Mouse (Mus musculus) CH12.LX (cell line): Measurements from ENCODE around the gene Mex3d. TPM values are rescaled to one million over a fixed set of nuclear protein-coding genes. Genes with fewer than 3 reads are reported as not detected.

Experiments used
- DNase-seq: peaks from one replicate; pipeline ENCODE4 v3.0.0-alpha.2; 2013; ENCODE audit errors: extremely low read depth
- H3K27ac ChIP-seq: 2 replicates; pipeline ENCODE4 v1.5.1; 2012; ENCODE audit warnings: low read depth, mild to moderate bottlenecking, control low read depth, moderate library complexity; ENCODE audit not compliant: insufficient read depth
- H3K27me3 ChIP-seq: replicated peaks from 2 replicates; pipeline ENCODE3; 2012; ENCODE audit warnings: inconsistent platforms
- H3K36me3 ChIP-seq, 2 experiments: replicated peaks in 1 of 2; 2 replicates each; pipeline versions ENCODE3 to v1.6.1; 2012; ENCODE audit warnings: inconsistent platforms in 1 of 2, low read length in 1 of 2, mild to moderate bottlenecking in 1 of 2, mixed read lengths in 1 of 2, moderate library complexity in 1 of 2; ENCODE audit not compliant: control insufficient read depth in 1 of 2, insufficient read depth in 1 of 2
- H3K4me1 ChIP-seq, 2 experiments: 2 replicates each; pipeline ENCODE4 v1.6.1; 2012; ENCODE audit warnings: inconsistent platforms in 1 of 2, moderate library complexity in 1 of 2; ENCODE audit not compliant: insufficient read depth in 2 of 2, control insufficient read depth in 1 of 2
- H3K4me2 ChIP-seq: 2 replicates; pipeline ENCODE4 v1.6.1; 2012; ENCODE audit warnings: low read depth, mild to moderate bottlenecking, control low read depth; ENCODE audit not compliant: poor library complexity, insufficient read depth, severe bottlenecking
- H3K4me3 ChIP-seq, 3 experiments: fragments of 150-350 bp in 1 of 3; sonication (generic) in 1 of 3; replicated peaks in 1 of 3; 2 replicates each; pipeline versions ENCODE3 to v1.5.1; 2011 to 2012; ENCODE audit warnings: low read depth in 2 of 3, low read length in 2 of 3, mild to moderate bottlenecking in 2 of 3, moderate library complexity in 2 of 3, control low read depth in 1 of 3, improper control_type of control experiment in 1 of 3, inconsistent platforms in 1 of 3, mixed read lengths in 1 of 3; ENCODE audit not compliant: poor library complexity in 1 of 3
- H3K79me2 ChIP-seq: replicated peaks from 2 replicates; pipeline ENCODE4 v1.6.1; 2012; ENCODE audit warnings: mild to moderate bottlenecking, moderate library complexity; ENCODE audit not compliant: control insufficient read depth, poor library complexity, insufficient read depth, severe bottlenecking; ENCODE audit errors: extremely low read depth
- H3K9ac ChIP-seq: 2 replicates; pipeline ENCODE4 v1.6.1; 2012; ENCODE audit warnings: low read depth, mild to moderate bottlenecking, control low read depth, moderate library complexity; ENCODE audit not compliant: insufficient read depth
- H3K9me3 ChIP-seq: replicated peaks from 2 replicates; pipeline ENCODE3; 2012; ENCODE audit warnings: low read length, inconsistent platforms, mixed read lengths
- CHD2 ChIP-seq: IDR thresholded peaks from 2 replicates; pipeline ENCODE4 v1.6.1; 2011; ENCODE audit warnings: low read length, improper control_type of control experiment
- ELF1 ChIP-seq: IDR thresholded peaks from 2 replicates; pipeline ENCODE4 v1.6.1; 2014; ENCODE audit warnings: low read depth, mild to moderate bottlenecking, inconsistent platforms, low read length, improper control_type of control experiment
- GABPA ChIP-seq: IDR thresholded peaks from 2 replicates; pipeline ENCODE4 v1.6.1; 2012; ENCODE audit warnings: low read depth, low read length, improper control_type of control experiment, inconsistent platforms; ENCODE audit not compliant: insufficient replicate concordance
- HCFC1 ChIP-seq: IDR thresholded peaks from 2 replicates; pipeline ENCODE4 v1.6.1; 2012; ENCODE audit warnings: low read depth, mild to moderate bottlenecking, inconsistent platforms, low read length, improper control_type of control experiment
- JUN ChIP-seq: IDR thresholded peaks from 2 replicates; pipeline ENCODE4 v1.6.1; 2011; ENCODE audit warnings: low read depth, mild to moderate bottlenecking, low read length, improper control_type of control experiment, moderate library complexity; ENCODE audit not compliant: insufficient read depth
- JUND ChIP-seq: conservative IDR thresholded peaks from 2 replicates; pipeline ENCODE4 v1.6.1; 2011; ENCODE audit warnings: low read depth, low read length, improper control_type of control experiment
- KAT2A ChIP-seq: IDR thresholded peaks from 2 replicates; pipeline ENCODE4 v1.6.1; 2012; ENCODE audit warnings: low read length, improper control_type of control experiment, inconsistent platforms; ENCODE audit not compliant: insufficient replicate concordance
- MAFK ChIP-seq: IDR thresholded peaks from 2 replicates; pipeline ENCODE4 v1.6.1; 2011; ENCODE audit warnings: low read length, improper control_type of control experiment; ENCODE audit not compliant: insufficient replicate concordance
- MAX ChIP-seq: IDR thresholded peaks from 2 replicates; pipeline ENCODE4 v1.6.1; 2011; ENCODE audit warnings: low read length, improper control_type of control experiment
- MEF2A ChIP-seq: IDR thresholded peaks from 2 replicates; pipeline ENCODE4 v1.6.1; 2014; ENCODE audit warnings: low read depth, mild to moderate bottlenecking, inconsistent platforms, low read length, improper control_type of control experiment, borderline replicate concordance
- MYC ChIP-seq: IDR thresholded peaks from 2 replicates; pipeline ENCODE4 v1.6.1; 2011; ENCODE audit warnings: low read depth, mild to moderate bottlenecking, improper control_type of control experiment, low read length
- NRF1 ChIP-seq: IDR thresholded peaks from 2 replicates; pipeline ENCODE4 v1.6.1; 2014; ENCODE audit warnings: low read depth, mild to moderate bottlenecking, inconsistent platforms, low read length, improper control_type of control experiment, moderate library complexity
- RAD21 ChIP-seq: IDR thresholded peaks from 2 replicates; pipeline ENCODE4 v1.6.1; 2011; ENCODE audit warnings: low read depth, mild to moderate bottlenecking, low read length, improper control_type of control experiment, moderate library complexity
- RCOR1 ChIP-seq: conservative IDR thresholded peaks from 2 replicates; pipeline ENCODE4 v1.6.1; 2012; ENCODE audit warnings: low read depth, mild to moderate bottlenecking, inconsistent platforms, low read length, improper control_type of control experiment
- SIN3A ChIP-seq: IDR thresholded peaks from 2 replicates; pipeline ENCODE4 v1.6.1; 2012; ENCODE audit warnings: low read length, improper control_type of control experiment, inconsistent platforms
- TCF12 ChIP-seq: IDR thresholded peaks from 2 replicates; pipeline ENCODE4 v1.6.1; 2014; ENCODE audit warnings: low read depth, mild to moderate bottlenecking, inconsistent platforms, low read length, improper control_type of control experiment
- UBTF ChIP-seq: IDR thresholded peaks from 2 replicates; pipeline ENCODE4 v1.6.1; 2012; ENCODE audit warnings: low read depth, mild to moderate bottlenecking, inconsistent platforms, low read length, improper control_type of control experiment, moderate library complexity
- USF1 ChIP-seq: IDR thresholded peaks from 2 replicates; pipeline ENCODE4 v1.6.1; 2014; ENCODE audit warnings: low read depth, mild to moderate bottlenecking, inconsistent platforms, low read length, improper control_type of control experiment
- ZMIZ1 ChIP-seq: IDR thresholded peaks from 2 replicates; pipeline ENCODE4 v1.6.1; 2012; ENCODE audit warnings: low read depth, mild to moderate bottlenecking, inconsistent platforms, low read length, improper control_type of control experiment
- ZNF384 ChIP-seq: IDR thresholded peaks from 2 replicates; pipeline ENCODE4 v1.6.1; 2012; ENCODE audit warnings: low read depth, low read length, improper control_type of control experiment, inconsistent platforms
- dilution Hi-C: fragments of 300-500 bp; cut with MboI; formaldehyde crosslinking; loops from 2 replicates; pipeline ENCODE4 v1.14.3; 2020; ENCODE audit warnings: low sequenced_read_pairs; ENCODE audit not compliant: extremely low pct_unique_long_range_greater_than_20kb, extremely low pct_ligation_motif_present
- in situ Hi-C: fragments of 300-500 bp; cut with MboI; formaldehyde crosslinking; loops from 3 replicates; pipeline ENCODE4 v1.14.3; 2019; ENCODE audit warnings: low sequenced_read_pairs, low pct_ligation_motif_present, low pct_unique_long_range_greater_than_20kb, mixed read lengths
- polyA plus RNA-seq: library from polyadenylated mRNA; unstranded; fragments of >175 nt; gene quantifications from 2 replicates; pipeline ENCODE4 v1.2.1, GENCODE M21; 2012; ENCODE audit warnings: low read depth; ENCODE audit not compliant: insufficient read length
- total RNA-seq, 2 experiments: library from RNA; depleted of rRNA; stranded (reverse); fragments of 300-350 nt in 1 of 2; fragments of >200 nt in 1 of 2; gene quantifications; 2 replicates each; pipeline ENCODE4 v1.2.3; 2012 to 2014

Mex3d gene
- total and polyA plus RNA-seq, 3 experiments: 5.9 to 8.5 (median 6.6) TPM

GRCm38 (mm10) chr10:80342305-80342748, 45.1 kb downstream of the Mex3d start:
- in situ Hi-C loops: no loop called here
- H3K36me3 ChIP-seq: no peaks in the 10 kb centered on the region
- DNase-seq: no peak
- H3K27me3 ChIP-seq: peaks cover 35% of the 10 kb centered on the region
- H3K4me1 ChIP-seq: peaks cover 0 to 11% of the 10 kb centered on the region in 2 experiments; a peak in 2 of 4 replicates
- H3K27ac ChIP-seq: no peak overlapping the region
- dilution Hi-C loops: no loop called here
- H3K4me2 ChIP-seq: no peak overlapping the region
- H3K9me3 ChIP-seq: peaks cover 19% of the 10 kb centered on the region
- H3K79me2 ChIP-seq: no peaks in the 10 kb centered on the region
- no peak for TF ChIP-seq JUN
- TF ChIP-seq RCOR1: no peak
- no peak for TF ChIP-seq RAD21
- TF ChIP-seq TCF12: no peak
- no peak for TF ChIP-seq USF1
- no peak for TF ChIP-seq MAX
- no peak for TF ChIP-seq HCFC1
- no peak for TF ChIP-seq ZMIZ1
- no peak for TF ChIP-seq GABPA
- no peak for TF ChIP-seq SIN3A
- H3K9ac ChIP-seq: no peak overlapping the region
- no peak overlapping the region for H3K4me3 ChIP-seq

DNA sequence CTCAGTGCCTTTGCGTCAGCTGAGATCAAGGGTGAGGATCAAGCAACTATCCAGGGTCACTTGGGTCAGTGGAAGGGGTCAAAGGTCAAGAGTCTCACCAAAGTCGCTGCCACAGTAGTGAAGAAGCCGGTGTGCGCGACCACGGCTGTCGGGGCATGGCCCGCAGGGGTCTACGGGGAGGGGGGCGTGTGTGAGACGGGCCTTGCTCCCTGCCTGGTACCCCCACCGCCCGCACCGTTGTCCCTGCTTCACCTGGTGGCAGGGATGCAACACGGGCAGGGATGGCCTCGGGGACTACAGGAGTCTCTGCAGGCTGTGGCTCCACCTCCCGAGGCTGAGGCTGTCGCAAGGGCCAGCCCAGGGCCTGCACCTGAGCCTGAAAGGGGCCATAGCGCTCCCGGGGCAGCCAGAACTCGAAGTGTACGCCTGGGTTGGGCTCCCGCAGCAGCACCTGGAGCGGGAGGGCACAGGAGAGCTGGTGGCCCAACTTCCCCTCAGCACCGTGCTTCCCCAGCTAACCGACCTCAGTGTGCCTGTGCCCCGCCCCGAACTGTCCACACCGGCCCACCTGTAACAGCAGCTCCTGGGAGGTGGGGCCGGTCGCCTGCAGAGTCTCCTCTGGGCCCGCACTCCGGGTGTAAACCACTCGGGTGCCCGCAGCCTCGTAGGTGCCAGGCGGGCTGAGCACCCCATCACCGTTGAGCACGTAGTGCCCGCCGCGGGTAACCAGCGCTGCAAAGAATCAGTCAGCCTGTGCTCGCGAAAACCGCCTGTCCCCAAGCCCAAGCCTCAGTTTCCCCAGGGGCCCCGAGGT, 45.8 kb downstream of the Mex3d start:
- DNase-seq: no peak
- Histone ChIP-seq H3K36me3 (no peaks in the 10 kb centered on the region), H3K4me1 (peaks cover 0 to 12% of the 10 kb centered on the region in 2 experiments; a peak in 2 of 4 replicates), H3K4me2 (no peak overlapping the region), H3K9ac (no peak overlapping the region), H3K79me2 (no peaks in the 10 kb centered on the region), H3K27ac (no peak overlapping the region), H3K4me3 (no peak overlapping the region), H3K9me3 (peaks cover 19% of the 10 kb centered on the region), H3K27me3 (peaks cover 30% of the 10 kb centered on the region)
- dilution Hi-C loops: no loop called here
- in situ Hi-C loops: no loop called here
- TF ChIP-seq UBTF: no peak
- no peak for TF ChIP-seq RCOR1
- TF ChIP-seq MAFK: no peak
- no peak for TF ChIP-seq ELF1
- TF ChIP-seq MYC: no peak
- TF ChIP-seq ZNF384: no peak
- no peak for TF ChIP-seq KAT2A
- TF ChIP-seq USF1: no peak
- no peak for TF ChIP-seq MEF2A
- no peak for TF ChIP-seq SIN3A
- TF ChIP-seq JUN: no peak
- TF ChIP-seq ZMIZ1: no peak
- no peak for TF ChIP-seq CHD2
- TF ChIP-seq NRF1: no peak
- no peak for TF ChIP-seq JUND
